Mouse (Mus musculus) E14TG2a.4 (cell line): ENCODE results near the gene H60b.
"Not testable (repeated sequence)": the region's sequence is repeated elsewhere in the genome, so short reads cannot be mapped to it uniquely, and the experiment has no call there.

ENCODE experiments used
- CTCF ChIP-seq: conservative IDR thresholded peaks from 2 replicates; pipeline ENCODE4 v1.5.1; 2014; ENCODE audit warnings: low read length
- NANOG ChIP-seq: IDR thresholded peaks from 2 replicates; pipeline ENCODE4 v1.6.1; 2014; ENCODE audit warnings: borderline replicate concordance, low read length, mixed read lengths
- POU5F1 ChIP-seq: IDR thresholded peaks from 2 replicates; pipeline ENCODE4 v1.6.1; 2014; ENCODE audit warnings: low read length, borderline replicate concordance

DNA sequence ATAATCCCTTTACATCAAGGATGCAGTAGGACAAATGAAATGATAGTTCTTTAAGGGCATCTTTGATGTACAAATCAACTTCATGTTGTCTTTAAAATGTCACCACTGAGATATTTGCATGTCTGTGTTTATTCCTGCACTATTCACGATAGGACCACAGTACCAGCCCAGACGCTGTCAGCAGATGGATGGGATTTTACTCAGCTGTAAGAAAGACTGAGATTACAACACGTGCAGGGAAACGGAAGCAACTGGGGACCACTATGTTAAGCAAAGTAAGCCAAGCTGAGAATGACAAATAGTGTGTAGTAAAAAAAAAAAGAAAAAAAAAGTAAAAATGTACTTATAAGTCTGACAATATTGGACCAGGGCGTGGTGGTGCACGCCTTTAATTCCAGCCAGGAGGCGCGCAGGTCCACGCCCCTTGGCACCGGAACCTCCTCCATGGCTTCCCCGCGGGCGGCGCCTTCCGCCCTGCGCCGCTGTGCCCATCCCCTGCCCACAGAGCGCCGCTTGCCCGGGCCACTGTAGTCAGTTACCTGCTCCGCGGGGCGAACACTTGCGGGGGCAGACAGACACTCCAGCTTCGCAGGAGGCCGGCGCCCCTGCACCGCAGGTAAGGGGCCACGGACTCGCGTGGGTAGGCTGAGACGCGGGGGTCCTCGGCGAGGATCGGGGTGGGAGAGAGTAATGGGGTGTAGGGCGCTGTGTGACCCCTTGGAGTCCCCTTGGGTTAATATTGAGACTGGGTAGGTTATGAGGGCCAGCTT, 114.7 kb downstream of the H60b start:
- TF ChIP-seq CTCF, NANOG, POU5F1: not testable (repeated sequence)
